Mouse (Mus musculus): Measurements from ENCODE around the gene Fscn3. TPM values are rescaled to one million over a fixed set of nuclear protein-coding genes. Genes with fewer than 3 reads are reported as not detected.

The Fscn3 gene
- polyA plus RNA-seq (2014; fragmentation: Illumina TruSeq; extraction: RNeasy Lipid Tissue Mini Kit (QIAGEN cat#74804); ENCODE audit: low replicate concordance), result not detected

DNA sequence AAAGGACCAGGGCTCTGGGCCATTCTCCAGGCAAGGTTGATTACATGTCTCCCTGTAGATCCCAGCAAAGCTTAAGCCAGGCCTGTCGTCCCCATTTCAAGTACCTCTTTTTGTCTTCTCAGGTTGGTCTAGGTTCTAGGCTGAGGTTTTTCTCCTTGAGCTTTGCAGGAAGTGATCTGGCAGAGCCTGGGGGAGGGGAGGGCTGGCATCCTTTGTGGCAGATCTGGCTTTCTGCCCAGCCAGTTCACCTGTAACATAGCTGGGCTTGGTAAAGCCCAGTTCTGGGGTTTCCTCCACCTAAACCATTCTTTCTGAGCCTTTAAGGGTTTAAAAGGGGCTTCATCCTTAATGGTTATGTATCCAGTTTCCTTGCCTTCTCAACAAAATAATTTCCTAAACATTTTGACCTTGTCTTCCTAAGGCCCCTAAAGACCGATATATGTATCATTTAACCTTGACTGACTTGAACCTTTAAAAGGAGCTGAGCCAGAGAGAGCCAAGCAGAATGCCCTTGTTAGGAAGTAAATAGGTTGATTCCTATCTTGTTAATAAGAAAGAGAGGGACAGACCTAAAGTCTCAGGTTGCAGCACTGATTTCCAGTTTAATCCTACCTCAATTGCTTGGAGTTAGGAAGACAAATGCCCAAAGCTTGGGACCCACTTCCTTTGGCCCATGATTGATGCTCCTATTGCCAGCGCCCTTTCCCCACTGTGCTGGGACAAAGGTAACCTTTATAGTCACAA, at the start of gene Fscn3:
Gene Fscn3, plus strand, starts transcription at position 694 of the 744 bp plus-strand sequence.

DNA sequence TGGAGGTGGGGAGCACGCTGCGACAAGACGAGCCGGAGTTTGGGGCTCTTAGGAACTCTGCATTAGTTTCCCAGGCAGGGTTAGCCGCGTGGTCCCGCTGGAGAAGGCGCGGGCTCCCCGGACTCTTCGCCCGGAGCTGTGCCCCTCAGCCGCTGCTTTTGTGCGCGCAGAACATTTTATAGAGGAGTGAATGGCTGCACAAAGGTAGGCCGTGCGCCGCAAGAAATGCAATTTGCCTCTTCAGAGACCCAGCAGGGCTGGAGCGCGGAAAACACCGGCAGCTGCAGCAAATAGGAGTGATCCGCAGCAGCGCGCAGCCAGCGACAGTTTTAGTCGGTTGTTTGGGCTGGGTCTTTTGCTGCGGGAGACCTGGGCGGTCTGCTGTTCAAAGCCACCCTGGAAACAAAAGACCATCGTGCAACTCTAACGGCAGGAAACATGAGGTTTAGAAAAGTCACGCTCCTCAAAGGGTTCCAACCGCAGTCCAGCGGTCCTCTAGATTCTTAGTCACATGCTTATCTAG, 29.8 kb upstream of the Fscn3 start, which contains the start of gene Zfp800:
Gene Zfp800, minus strand, starts transcription at position 325 of the 523 bp plus-strand sequence.

GRCm38 (mm10) chr6:28423313-28423712, 4.3 kb upstream of the Fscn3 start, which contains the start of gene Arf5:
Gene Arf5 (plus strand): TSS chr6:28423560.

GRCm38 (mm10) chr6:28428290-28428689, 701 bp downstream of the Fscn3 start, which contains the start of gene Gcc1:
Gene Gcc1 (minus strand): TSS chr6:28428390.

GRCm38 (mm10) chr6:28449253-28449652, 21.7 kb downstream of the Fscn3 start, which contains the start of gene Pax4:
Gene Pax4 (minus strand): TSS chr6:28449353.

DNA sequence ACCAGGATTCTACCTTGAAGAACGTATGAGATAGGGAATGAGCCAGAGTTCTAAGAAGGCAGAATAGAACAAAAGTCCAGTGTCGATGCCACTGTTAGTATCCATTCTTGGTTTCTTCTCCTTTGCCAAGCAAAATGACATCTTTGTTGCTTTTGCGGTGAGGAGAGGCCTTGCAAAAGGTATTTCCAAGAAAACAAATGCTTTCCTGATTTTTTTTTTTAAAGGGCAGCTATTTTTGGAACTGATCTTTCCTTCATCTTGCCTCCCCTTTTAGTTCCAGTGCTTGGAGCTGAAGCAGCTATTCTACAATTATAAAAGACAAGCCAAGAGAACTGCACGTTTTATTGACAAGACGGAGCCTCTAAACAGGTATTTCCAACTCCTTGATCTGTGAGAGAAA, 47.2 kb downstream of the Fscn3 start, which contains the start of gene Snd1:
Gene Snd1, plus strand, starts transcription at position 301 of the 400 bp plus-strand sequence.

Other genes starting within 250 kb of the Fscn3 start
- 53.7 TPM for gene Zfp800, start 29.8 kb upstream of the Fscn3 start, polyA plus RNA-seq (2014; fragmentation: Illumina TruSeq; extraction: RNeasy Lipid Tissue Mini Kit (QIAGEN cat#74804); ENCODE audit: low replicate concordance)
- 21.4 TPM for gene Arf5, start 4.2 kb upstream of the Fscn3 start, polyA plus RNA-seq (2014; fragmentation: Illumina TruSeq; extraction: RNeasy Lipid Tissue Mini Kit (QIAGEN cat#74804); ENCODE audit: low replicate concordance)
- gene Gcc1, start 601 bp downstream of the Fscn3 start, polyA plus RNA-seq (2014; fragmentation: Illumina TruSeq; extraction: RNeasy Lipid Tissue Mini Kit (QIAGEN cat#74804); ENCODE audit: low replicate concordance), result 11.3 TPM
- gene Pax4, start 21.6 kb downstream of the Fscn3 start, polyA plus RNA-seq (2014; fragmentation: Illumina TruSeq; extraction: RNeasy Lipid Tissue Mini Kit (QIAGEN cat#74804); ENCODE audit: low replicate concordance), result not detected
- gene Snd1, start 47.4 kb downstream of the Fscn3 start, polyA plus RNA-seq (2014; fragmentation: Illumina TruSeq; extraction: RNeasy Lipid Tissue Mini Kit (QIAGEN cat#74804); ENCODE audit: low replicate concordance), result 4.5 TPM

All from small intestine, adult 10 weeks (tissue).